Mouse (Mus musculus) ovary, postnatal 10 days (tissue): ENCODE results near the gene Srprb.
"Not testable (repeated sequence)": the region's sequence is repeated elsewhere in the genome, so short reads cannot be mapped to it uniquely, and the experiment has no call there.

Source experiments
- DNase-seq: peaks from one replicate; pipeline ENCODE4 v3.0.0; 2022; ENCODE audit warnings: low spot score

The Srprb gene

GRCm38 (mm10) chr9:103212654-103213420 lies 10.9 kb upstream of the Srprb start:
- no peak for DNase-seq

GRCm38 (mm10) chr9:103208802-103209423 lies 7.0 kb upstream of the Srprb start:
- DNase-seq, result no peak

- no peak for DNase-seq
Observed at GRCm38 (mm10) chr9:103207846-103208245, 5.9 kb upstream of the Srprb start.

DNA sequence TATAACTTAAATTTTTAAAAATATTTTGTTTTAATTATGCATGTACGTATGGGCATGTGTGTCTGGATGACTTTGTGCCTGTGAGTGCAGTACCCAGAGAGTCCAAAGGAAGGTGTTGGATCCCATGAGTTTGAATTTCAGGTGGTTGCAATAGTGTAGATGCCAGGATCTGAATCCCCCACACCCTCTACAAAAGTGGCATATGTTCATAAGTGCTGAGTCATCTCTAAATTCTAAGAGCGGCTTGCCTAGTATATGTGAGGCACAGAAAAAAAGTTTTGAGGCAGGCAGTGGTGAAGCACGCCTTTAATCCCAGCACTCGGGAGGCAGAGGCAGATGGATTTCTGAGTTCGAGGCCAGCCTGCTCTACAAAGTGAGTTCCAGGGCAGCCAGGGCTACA lies 3.8 kb upstream of the Srprb start:
- DNase-seq, result no peak

DNA sequence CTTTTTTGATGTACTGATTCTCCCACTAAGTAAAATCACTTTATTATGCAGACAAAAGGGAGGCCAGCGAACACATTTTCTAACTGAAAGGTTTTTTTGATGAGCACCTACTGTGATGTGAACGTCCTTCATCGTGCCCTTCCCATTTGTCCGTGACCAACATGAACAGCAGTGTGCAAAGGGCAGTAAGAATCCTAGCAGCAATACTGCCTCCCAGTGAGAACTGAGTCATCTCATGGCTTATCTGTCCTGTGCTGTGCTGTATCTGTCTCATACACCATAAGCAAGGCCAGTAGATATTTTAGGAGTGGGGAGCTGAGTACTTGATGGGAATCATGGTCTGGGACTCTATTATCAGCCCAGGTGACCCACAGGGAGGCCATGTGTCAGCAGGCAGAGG lies 13.5 kb downstream of the Srprb start:
- DNase-seq, result no peak

DNA sequence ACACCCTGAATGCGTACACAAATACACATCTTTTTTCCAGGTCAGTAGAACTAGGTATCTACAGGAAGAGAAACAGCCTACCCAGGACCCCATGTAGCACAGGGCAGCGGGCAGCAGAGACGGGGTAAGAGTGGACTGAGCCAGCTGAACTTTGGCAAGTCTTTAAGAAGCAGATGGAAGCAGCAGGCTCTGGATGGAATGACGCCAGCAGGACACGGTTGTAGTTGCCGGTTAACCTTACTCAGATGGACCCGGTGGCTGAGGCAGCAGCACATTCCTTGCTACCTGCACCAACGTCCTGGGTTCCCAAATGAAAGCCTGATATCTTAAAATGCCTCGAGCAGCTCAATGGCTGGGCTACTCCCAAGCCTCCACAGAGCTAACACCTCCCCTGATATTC lies 15.2 kb downstream of the Srprb start:
- DNase-seq, result no peak

DNA sequence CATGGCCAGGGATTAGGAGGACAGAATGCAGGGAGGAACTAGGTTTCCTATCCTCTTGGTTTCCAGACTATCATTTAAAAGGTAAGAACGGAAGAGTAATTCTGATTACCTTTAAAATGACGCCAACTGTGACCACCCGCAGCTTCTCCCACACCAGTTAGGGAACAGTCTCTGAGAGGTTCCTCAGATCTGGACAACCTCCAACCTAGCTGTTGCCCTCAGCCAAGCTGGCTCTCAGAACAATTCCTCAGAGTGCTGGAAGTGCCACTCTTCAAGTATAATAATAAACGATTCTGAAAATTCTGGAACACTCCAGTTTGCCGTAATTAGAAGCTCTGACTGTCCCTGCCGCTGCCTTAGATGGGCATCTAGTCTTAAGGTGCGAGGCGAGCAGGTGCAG lies 16.0 kb downstream of the Srprb start:
- DNase-seq, result no peak

DNA sequence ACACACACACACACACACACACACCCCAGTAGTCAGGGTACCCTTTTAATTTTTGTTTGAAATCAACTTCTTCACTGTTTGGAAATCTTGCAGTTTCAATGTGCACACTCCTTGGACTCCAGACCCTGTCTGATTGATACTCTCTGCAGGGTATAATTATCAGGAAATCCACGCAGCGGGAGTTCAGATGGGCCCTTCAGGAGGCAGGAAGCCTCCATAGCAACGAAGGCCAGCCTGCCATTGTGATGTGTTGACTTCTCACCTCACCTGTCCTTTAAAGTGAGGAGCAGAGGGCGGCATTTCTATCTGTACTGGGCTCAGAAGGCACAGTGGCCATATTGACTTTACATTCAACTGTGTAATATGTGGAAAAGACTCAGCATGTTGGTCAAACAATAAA lies 17.1 kb downstream of the Srprb start:
- no peak for DNase-seq

DNA sequence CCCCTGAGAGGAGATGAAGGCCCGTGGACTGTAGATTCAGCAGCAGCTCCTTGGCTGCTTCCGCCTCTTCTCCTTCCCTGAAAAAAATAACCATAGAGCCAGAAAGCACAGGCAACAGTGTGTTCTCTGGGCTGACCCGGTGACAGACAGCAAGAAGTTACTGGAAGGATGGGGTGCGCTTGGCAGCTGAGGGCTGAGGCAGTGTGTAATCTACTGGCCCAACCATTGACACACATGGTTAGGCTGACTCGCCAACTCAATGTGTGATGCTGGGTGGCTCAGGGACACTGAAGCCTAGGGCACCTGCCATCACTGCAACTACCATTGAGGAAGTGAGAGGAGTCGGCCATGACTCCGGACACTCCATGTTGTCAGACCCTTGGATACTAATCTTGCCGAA lies 20.1 kb downstream of the Srprb start:
- DNase-seq, result no peak

DNA sequence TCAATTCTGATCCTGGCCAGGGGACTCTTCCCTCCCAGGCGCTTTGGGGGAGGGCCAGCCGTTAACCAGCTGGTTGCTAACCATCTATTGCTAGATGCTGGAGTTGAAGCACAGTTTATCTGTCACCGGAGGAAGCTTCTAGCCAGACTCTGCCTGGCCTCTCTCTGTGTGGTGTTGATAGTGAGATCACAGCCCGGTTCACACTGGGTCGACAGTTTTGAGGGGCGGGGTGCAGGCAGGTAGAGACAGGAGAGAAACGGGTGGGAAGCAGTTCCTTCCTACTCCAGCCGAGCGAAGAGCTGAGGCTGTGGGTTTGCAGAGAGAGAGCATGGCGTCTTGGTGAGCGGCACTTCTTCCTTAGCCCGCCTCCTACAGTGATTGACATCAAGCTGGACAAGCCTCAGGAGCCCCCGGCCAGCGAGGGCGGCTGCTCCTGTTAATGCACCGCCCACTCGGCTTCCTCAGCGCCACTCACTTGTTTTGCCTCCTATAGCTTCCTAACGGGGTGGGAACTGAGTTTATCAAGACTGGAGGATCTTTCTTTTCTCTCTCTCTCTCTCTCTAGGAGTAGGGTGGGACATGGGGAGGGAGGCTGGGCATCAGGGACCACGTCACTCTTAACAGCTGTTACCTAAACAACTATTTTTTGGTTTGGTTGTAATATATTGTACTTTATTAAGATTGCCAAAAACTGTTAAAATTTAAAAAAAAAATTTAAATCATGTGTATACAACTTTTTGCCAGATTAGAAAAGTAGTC lies 21.0 kb downstream of the Srprb start:
- DNase-seq, result peak; percentile 39

DNA sequence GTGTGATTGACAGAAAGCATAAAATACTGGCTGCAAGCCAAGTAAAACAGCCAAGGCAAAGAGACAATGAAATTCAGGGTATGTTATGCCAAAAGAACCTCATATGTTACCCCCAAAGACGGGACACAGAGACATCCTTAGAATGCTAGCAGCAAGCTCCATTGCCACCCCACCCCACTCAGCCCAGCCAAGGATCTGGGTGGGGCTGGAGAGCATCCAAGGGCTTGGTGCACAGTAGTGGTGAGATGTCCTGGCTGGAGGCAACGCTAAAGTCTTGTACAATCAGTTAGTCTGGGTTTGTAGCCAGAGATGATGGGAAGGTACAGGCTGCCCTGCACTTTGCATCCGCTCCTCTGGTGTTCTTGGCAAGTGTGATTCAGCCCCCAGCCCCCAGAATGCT lies 21.6 kb downstream of the Srprb start:
- peak; percentile 18 for DNase-seq

DNA sequence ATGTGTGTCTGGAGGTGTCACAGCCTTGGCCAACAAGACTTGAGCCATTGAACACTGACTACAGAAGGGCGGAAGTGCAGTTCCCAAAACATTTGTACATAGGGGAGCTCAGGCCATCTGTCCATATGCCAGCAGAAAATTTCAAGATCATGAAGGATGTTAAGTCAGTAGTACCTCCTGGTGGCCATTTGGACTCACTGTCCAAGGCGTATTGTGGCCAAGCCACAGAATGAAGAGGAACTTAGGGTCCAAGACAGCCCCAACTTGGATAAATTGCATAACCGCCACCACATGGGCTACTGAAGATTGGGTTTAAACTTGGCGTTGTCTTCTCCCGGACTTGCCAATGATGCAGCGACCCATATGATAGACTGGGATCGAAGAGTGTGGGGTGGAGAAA lies 26.2 kb downstream of the Srprb start:
- no peak for DNase-seq

GRCm38 (mm10) chr9:103174771-103175519 lies 27.0 kb downstream of the Srprb start:
- DNase-seq, result no peak

DNA sequence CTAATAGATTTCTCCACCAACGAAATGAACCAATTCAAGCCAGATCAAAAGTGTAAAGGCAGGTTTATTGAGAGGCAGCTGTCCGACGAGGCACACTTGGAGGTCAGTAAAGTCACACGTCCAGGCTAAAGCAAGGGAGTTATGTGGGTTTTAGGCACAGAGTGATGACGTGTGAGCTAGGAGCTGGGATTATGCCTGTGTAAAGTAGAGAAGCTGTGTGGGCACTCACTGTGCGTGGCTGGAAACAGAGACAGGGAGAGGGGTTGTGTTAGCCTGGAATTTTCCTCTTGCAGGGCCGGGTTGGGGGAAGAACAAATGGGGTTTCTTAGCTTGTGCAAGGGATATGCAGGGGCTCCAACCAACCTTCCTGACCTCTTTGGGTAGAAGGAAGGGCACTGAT lies 33.2 kb downstream of the Srprb start:
- DNase-seq, result no peak

- DNase-seq, result no peak
Observed at GRCm38 (mm10) chr9:103168046-103168445, 33.9 kb downstream of the Srprb start.

GRCm38 (mm10) chr9:103163806-103164205 lies 38.1 kb downstream of the Srprb start:
- DNase-seq, result no peak

DNA sequence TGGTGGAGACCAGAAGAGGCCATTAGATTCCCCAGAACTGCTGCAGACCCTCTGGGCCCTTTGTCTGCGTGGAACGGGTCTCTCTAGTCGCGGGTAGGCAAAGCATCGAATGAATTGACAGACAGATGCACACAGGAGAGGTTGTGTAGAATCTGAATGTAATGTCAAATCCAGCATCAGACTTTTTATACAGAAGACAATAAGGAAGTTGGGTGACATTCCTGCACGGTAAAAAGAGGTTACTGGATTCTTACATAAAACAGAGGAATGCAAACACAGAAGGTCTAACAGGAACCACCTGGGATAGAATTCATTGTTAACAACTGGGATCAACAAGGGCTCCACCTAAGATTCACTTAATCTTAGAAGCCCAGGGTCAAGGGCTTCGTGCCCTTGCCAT lies 46.8 kb downstream of the Srprb start:
- DNase-seq, result not testable (repeated sequence)

DNA sequence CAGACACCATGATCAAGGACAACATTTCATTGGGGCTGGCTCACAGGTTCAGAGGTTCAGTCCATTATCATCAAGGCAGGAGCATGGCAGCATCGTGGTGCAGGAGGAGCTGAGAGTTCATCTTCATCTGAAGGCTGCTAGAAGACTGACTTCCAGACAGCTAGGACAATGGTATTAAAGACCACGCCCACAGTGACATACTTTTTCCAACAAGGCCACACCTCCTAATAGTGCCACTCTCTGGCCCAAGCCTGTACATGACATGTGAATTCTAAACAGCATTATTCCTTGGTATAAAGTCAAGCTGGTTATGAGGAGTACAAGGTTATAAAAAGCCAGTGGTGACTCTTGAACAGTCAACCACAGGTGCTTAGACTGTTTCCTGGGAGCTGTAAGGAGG lies 47.4 kb downstream of the Srprb start:
- DNase-seq, result no peak

DNA sequence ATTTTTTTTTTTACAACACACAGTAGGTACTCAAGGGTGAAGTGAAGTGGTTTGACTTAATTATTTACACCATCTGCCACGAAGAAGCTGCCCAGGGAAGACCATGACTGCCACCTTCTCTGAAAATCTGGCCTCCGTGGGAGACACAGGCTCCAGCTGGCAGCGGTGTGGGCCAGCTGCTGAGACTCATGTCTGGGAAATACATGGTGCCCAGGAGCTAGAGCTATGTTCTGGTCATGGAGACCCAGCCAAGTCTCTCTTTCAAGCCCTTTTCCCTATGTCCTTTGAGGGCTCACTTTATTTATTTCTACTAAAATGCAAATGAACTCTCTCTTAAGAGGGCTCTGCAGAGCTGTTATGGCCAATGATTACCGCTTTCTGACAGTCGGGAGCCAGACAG lies 48.7 kb downstream of the Srprb start:
- DNase-seq, result no peak

DNA sequence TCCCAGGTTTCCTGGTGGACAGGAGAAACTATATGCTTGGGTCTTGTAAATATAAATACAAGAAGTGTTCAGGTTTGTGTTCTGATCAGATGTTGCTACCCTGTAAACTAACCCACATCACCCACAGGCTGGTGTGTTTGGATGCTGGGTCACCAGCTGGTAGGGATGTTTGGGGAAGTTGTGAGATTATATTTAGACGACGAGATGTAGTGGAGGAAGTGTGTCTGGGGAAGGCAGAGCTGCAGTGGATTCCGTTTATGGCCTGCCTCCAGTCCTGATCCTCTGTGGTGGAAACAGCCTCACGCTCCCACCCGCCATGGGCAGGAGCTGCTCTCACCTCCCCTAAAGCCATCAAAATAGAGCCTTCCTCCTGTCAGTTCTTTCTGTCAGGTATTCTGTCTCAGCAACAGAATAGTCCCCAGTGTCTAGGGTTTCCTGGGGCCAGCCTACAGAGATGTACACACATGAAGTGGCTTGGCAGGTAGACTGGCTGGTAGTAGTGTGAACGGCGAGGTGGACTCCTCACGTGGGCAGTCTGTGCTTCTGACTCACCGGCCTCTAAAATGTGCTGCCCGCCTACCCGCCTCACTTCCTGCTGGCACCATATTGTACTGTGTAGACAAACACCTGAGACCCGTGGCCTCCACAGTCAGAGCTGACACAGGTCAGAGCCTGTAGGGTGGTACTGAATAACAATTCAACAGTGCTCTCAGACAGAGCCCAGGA lies 52.7 kb downstream of the Srprb start:
- no peak for DNase-seq

GRCm38 (mm10) chr9:103147103-103147502 lies 54.8 kb downstream of the Srprb start:
- DNase-seq, result no peak

DNA sequence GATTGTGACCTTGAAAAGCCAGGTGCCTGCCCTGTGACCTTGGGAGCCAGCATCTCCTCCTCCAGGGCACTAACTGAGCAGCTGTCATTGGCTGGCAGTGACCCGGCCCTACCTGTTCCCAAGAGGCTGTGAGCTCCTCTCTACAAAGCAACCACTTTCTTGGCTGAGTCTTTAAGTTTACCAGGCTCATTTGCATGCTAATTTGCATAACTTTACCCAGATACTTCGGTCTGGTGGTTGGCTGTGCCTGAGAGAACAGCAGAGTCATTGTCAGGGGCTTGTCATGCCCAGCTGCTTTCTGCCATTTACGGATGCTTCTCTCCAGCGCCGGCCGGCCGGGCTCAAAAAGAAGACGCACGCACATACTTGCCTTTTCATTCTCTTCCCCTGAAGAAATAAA lies 55.2 kb downstream of the Srprb start:
- no peak for DNase-seq
